Mouse (Mus musculus) ES-E14 (cell line): ENCODE results near the gene Astn2.

Source experiments
- HCFC1 ChIP-seq: IDR thresholded peaks from 2 replicates; pipeline ENCODE4 v1.6.1; 2012; ENCODE audit warnings: low read length, inconsistent platforms, borderline replicate concordance; ENCODE audit not compliant: insufficient read depth
- MAFK ChIP-seq: IDR thresholded peaks from 2 replicates; pipeline ENCODE4 v1.6.1; 2014; ENCODE audit warnings: mild to moderate bottlenecking, low read depth, low read length, inconsistent platforms; ENCODE audit not compliant: insufficient read depth
- ZC3H11A ChIP-seq: IDR thresholded peaks from 2 replicates; pipeline ENCODE4 v1.6.1; 2012; ENCODE audit warnings: low read depth, mild to moderate bottlenecking, inconsistent platforms, low read length, borderline replicate concordance
- ZNF384 ChIP-seq: IDR thresholded peaks from 2 replicates; pipeline ENCODE4 v1.6.1; 2012; ENCODE audit warnings: low read depth, low read length, inconsistent platforms

DNA sequence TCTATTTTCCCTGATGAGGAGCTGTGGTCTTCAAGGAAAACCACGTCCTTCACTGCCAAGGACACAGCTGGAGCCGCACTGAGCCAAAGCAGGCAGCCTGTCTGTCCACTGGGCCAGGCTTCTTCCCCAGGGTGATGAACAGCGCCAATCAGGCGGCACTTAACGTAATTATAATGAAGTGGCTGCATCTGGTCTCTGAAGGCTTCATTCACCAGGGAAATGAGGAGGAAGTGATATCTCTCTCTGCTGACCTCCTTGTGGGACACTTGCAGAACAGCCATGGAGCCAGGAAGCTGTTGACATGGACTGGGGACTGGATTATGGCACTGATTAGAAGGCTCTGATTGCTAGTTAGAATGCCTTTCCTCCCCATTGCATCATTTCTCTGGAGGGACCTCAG, 232.8 kb downstream of the Astn2 start:
- no peak for TF ChIP-seq ZC3H11A
- no peak for TF ChIP-seq ZNF384
- TF ChIP-seq MAFK, result no peak
- TF ChIP-seq HCFC1, result no peak
